Mouse (Mus musculus) frontal cortex, adult (tissue): ENCODE data around the gene Adamts7.
A peak's percentile ranks its signal among the peaks of the same experiment; 100 is the strongest.

Experiments
- ATAC-seq: cut with Nextera tagmentation; 2 replicates; pipeline ENCODE4 v1.9.2; 2017; ENCODE audit warnings: mild to moderate bottlenecking, moderate library complexity, mixed read lengths; ENCODE audit not compliant: low TSS enrichment

Gene Adamts7

GRCm38 (mm10) chr9:90146869-90147268 lies 16.0 kb upstream of the Adamts7 start:
- ATAC-seq, result no peak

- ATAC-seq, result peak; percentile 53
Observed at GRCm38 (mm10) chr9:90162243-90162925, 485 bp upstream of the Adamts7 start.

GRCm38 (mm10) chr9:90163749-90164095 lies 853 bp downstream of the Adamts7 start:
- ATAC-seq, result no peak

GRCm38 (mm10) chr9:90164670-90165453 lies 2.0 kb downstream of the Adamts7 start:
- ATAC-seq, result no peak

- no peak for ATAC-seq
Observed at GRCm38 (mm10) chr9:90165590-90165989, 2.7 kb downstream of the Adamts7 start.

GRCm38 (mm10) chr9:90166615-90167014 lies 3.7 kb downstream of the Adamts7 start:
- ATAC-seq, result no peak

- ATAC-seq, result no peak
Observed at GRCm38 (mm10) chr9:90169965-90170364, 7.1 kb downstream of the Adamts7 start.

- no peak for ATAC-seq
Observed at GRCm38 (mm10) chr9:90171421-90171820, 8.6 kb downstream of the Adamts7 start.

- no peak for ATAC-seq
Observed at GRCm38 (mm10) chr9:90172528-90173321, 9.9 kb downstream of the Adamts7 start.

GRCm38 (mm10) chr9:90173330-90173729 lies 10.5 kb downstream of the Adamts7 start:
- no peak for ATAC-seq

GRCm38 (mm10) chr9:90179409-90179808 lies 16.5 kb downstream of the Adamts7 start:
- no peak for ATAC-seq

- ATAC-seq, result no peak
Observed at GRCm38 (mm10) chr9:90181656-90182388, 19.0 kb downstream of the Adamts7 start.

- ATAC-seq, result no peak
Observed at GRCm38 (mm10) chr9:90182636-90183421, 20.0 kb downstream of the Adamts7 start.

GRCm38 (mm10) chr9:90183550-90183949 lies 20.7 kb downstream of the Adamts7 start:
- ATAC-seq, result no peak

GRCm38 (mm10) chr9:90184116-90184515 lies 21.2 kb downstream of the Adamts7 start:
- ATAC-seq, result no peak

- no peak for ATAC-seq
Observed at GRCm38 (mm10) chr9:90185356-90185910, 22.6 kb downstream of the Adamts7 start.

- ATAC-seq, result no peak
Observed at GRCm38 (mm10) chr9:90188893-90189292, 26.0 kb downstream of the Adamts7 start.

GRCm38 (mm10) chr9:90189391-90189790 lies 26.5 kb downstream of the Adamts7 start:
- ATAC-seq, result no peak

- no peak for ATAC-seq
Observed at GRCm38 (mm10) chr9:90195000-90195399, 32.1 kb downstream of the Adamts7 start.

- ATAC-seq, result no peak
Observed at GRCm38 (mm10) chr9:90196262-90196661, 33.4 kb downstream of the Adamts7 start.
